Mouse (Mus musculus): Measurements from ENCODE around the gene Cmah. TPM values are rescaled to one million over a fixed set of nuclear protein-coding genes. Genes with fewer than 3 reads are reported as not detected.
A peak's percentile ranks its signal among the peaks of the same experiment; 100 is the strongest.

Gene Cmah
- polyA plus RNA-seq, 1 experiment from 2014 or later = 0.21 TPM

DNA sequence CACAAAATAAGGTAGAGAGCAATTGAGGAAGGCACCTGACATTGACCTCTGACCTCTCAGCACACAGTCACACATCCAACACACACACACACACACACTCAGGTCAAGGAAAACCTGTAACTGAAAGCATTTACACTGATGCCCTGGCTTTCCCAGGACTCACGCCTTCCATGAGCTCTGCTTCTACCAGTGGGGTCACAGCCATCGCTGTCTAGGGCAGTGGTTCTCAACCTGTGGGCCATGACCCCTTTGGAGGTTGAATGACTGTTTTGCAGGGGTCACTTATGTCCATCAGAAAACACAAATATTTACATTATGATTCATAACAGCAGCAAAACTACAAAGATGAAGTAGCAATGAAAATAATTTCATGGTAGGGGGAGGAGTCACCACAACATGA is 152.3 kb downstream of the Cmah start:
- H3K27ac ChIP-seq = no peak overlapping the region
- 94% methylated on average over 2 of the region's 2 CpGs for WGBS
- H3K27me3 ChIP-seq (ENCODE audit: insufficient read depth, poor library complexity, severe bottlenecking) = no peaks in the 10 kb centered on the region
- no peaks in the 10 kb centered on the region for H3K36me3 ChIP-seq
- H3K9me3 ChIP-seq = no peaks in the 10 kb centered on the region
- H3K4me3 ChIP-seq = no peak overlapping the region
- no peak for DNase-seq (ENCODE audit: low spot score)
- H3K4me1 ChIP-seq = peaks cover 33% of the 10 kb centered on the region

DNA sequence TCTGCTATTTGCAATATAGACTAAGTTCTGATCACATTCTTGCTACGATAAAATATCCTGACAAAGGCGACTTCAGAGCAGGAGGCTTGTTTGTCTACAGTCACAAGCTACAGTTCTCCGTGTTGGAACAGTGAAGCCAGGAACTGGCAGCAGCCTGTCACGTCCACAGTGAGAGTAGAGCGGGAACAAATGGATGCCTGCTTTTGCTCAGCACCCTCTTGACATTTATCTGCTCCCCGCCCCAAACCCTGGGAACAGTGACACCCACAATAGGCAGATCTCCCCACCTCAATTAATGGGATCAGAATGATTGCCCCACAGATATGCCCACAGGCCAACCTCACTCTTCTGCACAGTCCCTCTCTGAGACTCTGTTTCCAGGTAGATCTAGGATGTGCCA is 153.6 kb downstream of the Cmah start:
- H3K27me3 ChIP-seq (ENCODE audit: insufficient read depth, poor library complexity, severe bottlenecking) = no peaks in the 10 kb centered on the region
- peaks cover 33% of the 10 kb centered on the region for H3K4me1 ChIP-seq
- H3K36me3 ChIP-seq = no peaks in the 10 kb centered on the region
- WGBS = 44% methylated on average over 6 of the region's 6 CpGs
- no peak overlapping the region for H3K4me3 ChIP-seq
- H3K9me3 ChIP-seq = no peaks in the 10 kb centered on the region
- H3K27ac ChIP-seq = peak overlapping the region; percentile 52
- no peak for DNase-seq (ENCODE audit: low spot score)

DNA sequence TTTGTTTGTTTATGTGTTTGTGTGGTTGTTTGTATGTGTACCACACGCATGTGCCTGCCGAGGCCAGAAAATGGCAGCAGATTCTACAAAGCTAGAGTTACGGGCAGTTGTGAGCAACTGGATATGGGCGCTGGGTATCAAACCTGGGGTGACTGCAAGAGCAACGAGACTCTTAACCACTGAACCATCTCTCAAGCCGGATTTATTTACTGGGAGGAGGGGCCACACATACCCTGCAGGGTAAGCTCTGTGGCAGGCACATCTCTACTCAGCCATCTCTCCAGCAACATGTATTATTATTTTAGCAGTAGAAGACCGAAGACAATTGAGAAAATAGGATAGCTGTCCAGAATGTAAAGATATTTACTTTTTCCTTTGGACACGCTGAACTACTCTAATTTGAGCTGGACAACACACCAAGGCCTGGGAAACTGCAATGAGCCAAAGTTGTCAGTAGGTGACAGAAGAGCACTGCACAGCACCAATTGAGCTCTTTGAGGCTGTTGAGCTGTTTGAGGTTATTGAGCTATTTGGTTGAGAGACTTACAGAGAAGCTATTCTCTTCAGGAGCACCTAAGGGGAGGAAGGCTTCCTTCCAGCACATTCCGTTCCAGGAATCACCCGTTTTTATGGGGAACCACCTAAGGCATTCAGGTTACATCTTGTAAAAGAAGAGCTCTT is 154.6 kb downstream of the Cmah start:
- Histone ChIP-seq H3K36me3 (no peaks in the 10 kb centered on the region), H3K4me3 (no peak overlapping the region), H3K9me3 (no peaks in the 10 kb centered on the region), H3K4me1 (peaks cover 33% of the 10 kb centered on the region), H3K27me3 (ENCODE audit: insufficient read depth, poor library complexity, severe bottlenecking) (no peaks in the 10 kb centered on the region), H3K27ac (no peak overlapping the region)
- WGBS = 59% methylated on average over 10 of the region's 10 CpGs
- peak; percentile 82 for DNase-seq (ENCODE audit: low spot score)

DNA sequence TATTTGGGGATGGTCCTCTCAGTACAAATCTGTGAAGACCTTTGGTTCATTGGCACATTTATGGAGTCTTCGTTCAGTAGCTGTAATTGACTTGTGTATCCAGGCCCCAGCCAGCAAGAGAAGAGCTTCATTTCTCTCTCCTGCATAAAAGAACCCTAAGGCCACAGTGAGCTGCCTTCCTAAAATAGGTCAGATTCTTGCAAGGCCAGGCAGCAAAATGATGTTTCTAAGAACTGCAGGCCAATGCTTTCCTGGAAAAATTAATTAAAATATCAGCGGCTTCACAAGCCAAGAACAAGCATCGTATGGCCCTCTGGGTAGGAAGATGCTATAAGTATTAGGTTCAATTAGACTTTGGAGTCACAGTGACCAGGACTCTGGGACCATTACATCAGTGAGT is 156.5 kb downstream of the Cmah start:
- Histone ChIP-seq H3K4me1 (peaks cover 18% of the 10 kb centered on the region; the same call in 1 of the 2 replicates), H3K27ac (no peak overlapping the region), H3K36me3 (no peaks in the 10 kb centered on the region), H3K9me3 (no peaks in the 10 kb centered on the region), H3K4me3 (no peak overlapping the region), H3K27me3 (ENCODE audit: insufficient read depth, poor library complexity, severe bottlenecking) (no peaks in the 10 kb centered on the region)
- 88% methylated on average over 3 of the region's 3 CpGs for WGBS
- no peak for DNase-seq (ENCODE audit: low spot score)

DNA sequence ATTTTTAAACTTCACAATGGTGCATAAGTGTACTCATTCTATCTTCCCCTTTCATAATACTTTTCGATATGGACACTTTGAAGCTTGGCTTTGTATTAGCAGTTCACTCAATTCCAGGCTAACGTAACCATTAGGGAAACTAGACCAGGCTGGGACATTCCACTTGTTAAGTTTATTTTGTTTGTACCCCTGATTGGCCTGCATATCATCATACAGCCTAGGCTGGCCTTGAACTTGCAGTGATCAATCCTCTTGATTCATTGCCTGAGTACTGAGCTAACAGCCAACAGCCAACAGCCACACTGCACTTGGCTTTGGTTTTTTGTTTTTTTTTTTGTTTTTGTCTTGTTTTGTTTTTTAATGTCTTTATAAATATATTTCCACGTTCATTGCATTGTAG is 157.6 kb downstream of the Cmah start:
- 87% methylated on average over 3 of the region's 3 CpGs for WGBS
- no peak for DNase-seq (ENCODE audit: low spot score)
- Histone ChIP-seq H3K36me3 (no peaks in the 10 kb centered on the region), H3K9me3 (no peaks in the 10 kb centered on the region), H3K27ac (no peak overlapping the region), H3K4me3 (no peak overlapping the region), H3K27me3 (ENCODE audit: insufficient read depth, poor library complexity, severe bottlenecking) (no peaks in the 10 kb centered on the region), H3K4me1 (peaks cover 12% of the 10 kb centered on the region; the same call in 1 of the 2 replicates)

DNA sequence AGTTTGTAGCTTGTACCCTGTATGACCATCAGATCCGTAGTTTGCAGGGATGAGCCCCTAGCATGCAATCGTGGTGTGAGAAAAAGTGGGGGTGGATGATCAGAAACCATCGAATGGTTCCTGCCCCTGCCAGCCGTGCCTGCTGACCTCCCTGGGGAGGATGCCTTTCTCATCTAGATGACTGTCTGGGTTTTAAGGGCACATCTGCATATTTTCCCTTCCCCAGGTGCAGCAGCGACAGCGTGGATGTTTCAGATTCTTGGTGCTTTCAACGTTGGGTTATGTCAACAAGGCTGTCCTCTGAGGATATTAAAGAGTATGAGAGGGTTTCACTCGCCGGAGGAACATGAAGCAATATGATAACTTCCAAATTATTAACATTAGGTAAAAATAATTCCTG is 158.8 kb downstream of the Cmah start:
- H3K36me3 ChIP-seq = no peaks in the 10 kb centered on the region

DNA sequence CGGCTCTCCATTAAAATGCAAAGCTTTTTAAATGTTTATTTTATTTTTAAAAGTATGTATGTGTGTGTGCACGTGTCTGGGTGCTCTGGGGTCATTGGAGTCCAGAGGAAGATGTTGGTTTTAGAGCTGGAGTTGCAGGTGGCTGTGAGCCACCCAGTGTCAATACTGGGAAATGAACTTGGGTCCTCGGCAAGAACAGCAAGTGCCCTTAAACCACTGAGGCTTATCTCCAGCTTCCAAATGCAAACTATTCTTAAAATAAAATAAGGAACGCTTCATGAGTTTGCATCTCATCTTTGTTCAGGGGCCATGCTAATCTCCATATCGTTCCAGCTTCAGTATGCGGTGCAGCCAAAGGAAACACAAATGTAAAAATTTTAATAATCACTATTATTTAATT is 159.2 kb downstream of the Cmah start:
- DNase-seq (ENCODE audit: low spot score) = no peak
- no peak overlapping the region for H3K27ac ChIP-seq
- H3K4me3 ChIP-seq = no peak overlapping the region
- H3K27me3 ChIP-seq (ENCODE audit: insufficient read depth, poor library complexity, severe bottlenecking) = no peaks in the 10 kb centered on the region
- WGBS = 68% methylated on average over 6 of the region's 6 CpGs
- H3K9me3 ChIP-seq = no peaks in the 10 kb centered on the region
- H3K36me3 ChIP-seq = no peaks in the 10 kb centered on the region
- 0 out of 2 replicates have a peak, but pooled peaks cover 4% of the 10 kb centered on the region for H3K4me1 ChIP-seq

More for the DNA sequence above, 158.8 kb downstream of the Cmah start:
- DNase-seq (ENCODE audit: low spot score) = no peak
- Histone ChIP-seq H3K27me3 (ENCODE audit: insufficient read depth, poor library complexity, severe bottlenecking) (no peaks in the 10 kb centered on the region), H3K4me3 (no peak overlapping the region), H3K27ac (no peak overlapping the region), H3K4me1 (0 out of 2 replicates have a peak, but pooled peaks cover 6% of the 10 kb centered on the region), H3K9me3 (no peaks in the 10 kb centered on the region)
- WGBS = 71% methylated on average over 9 of the region's 9 CpGs

DNA sequence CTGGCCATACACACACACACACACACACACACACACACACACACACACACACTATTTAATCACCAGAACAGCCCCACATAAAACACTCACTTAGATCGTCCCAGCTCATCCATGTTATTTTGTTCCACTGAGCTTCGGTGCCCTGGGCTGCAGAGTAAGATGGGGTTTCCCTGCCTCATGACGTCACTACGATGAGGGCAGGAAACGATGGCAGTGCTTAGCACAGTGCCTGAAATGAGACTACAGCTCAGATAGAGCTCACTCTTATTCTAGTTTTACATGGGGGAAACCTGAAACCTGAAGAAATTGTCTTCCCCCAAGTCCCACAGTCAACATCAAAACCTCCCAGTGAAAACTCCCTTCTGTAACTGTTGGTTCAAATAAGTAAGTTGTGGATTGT is 159.9 kb downstream of the Cmah start:
- Histone ChIP-seq H3K36me3 (no peaks in the 10 kb centered on the region), H3K27me3 (ENCODE audit: insufficient read depth, poor library complexity, severe bottlenecking) (no peaks in the 10 kb centered on the region), H3K4me1 (0 out of 2 replicates have a peak, but pooled peaks cover 4% of the 10 kb centered on the region), H3K9me3 (no peaks in the 10 kb centered on the region), H3K4me3 (no peak overlapping the region), H3K27ac (no peak overlapping the region)
- DNase-seq (ENCODE audit: low spot score) = no peak
- WGBS = 86% methylated on average over 5 of the region's 5 CpGs

DNA sequence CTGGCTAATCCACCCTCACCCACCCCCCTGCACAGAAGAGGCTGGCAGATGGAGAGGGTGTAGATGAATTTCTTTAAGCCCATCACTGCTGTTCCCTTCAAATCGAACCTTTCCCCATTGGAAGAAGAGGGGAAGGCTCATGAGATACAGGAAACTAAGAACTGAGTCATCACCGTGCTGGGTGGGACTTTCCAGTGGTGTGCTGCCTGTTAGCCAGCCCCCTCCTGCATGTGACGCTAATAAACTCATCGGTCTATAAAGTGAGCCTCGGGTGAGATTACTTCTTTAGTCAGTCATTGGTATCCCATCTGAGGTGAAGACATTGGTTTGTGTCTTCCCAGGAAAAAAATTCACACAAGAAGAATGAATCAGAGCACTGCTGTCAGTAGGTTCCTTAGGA is 160.3 kb downstream of the Cmah start:
- peaks cover under 1% of the 10 kb centered on the region; the same call in 1 of the 2 replicates for H3K27me3 ChIP-seq (ENCODE audit: insufficient read depth, poor library complexity, severe bottlenecking)
- H3K4me3 ChIP-seq = no peak overlapping the region
- H3K4me1 ChIP-seq = 0 out of 2 replicates have a peak, but pooled peaks cover 4% of the 10 kb centered on the region
- no peak overlapping the region for H3K27ac ChIP-seq
- no peak for DNase-seq (ENCODE audit: low spot score)
- 80% methylated on average over 5 of the region's 5 CpGs for WGBS
- no peaks in the 10 kb centered on the region for H3K9me3 ChIP-seq
- H3K36me3 ChIP-seq = no peaks in the 10 kb centered on the region

DNA sequence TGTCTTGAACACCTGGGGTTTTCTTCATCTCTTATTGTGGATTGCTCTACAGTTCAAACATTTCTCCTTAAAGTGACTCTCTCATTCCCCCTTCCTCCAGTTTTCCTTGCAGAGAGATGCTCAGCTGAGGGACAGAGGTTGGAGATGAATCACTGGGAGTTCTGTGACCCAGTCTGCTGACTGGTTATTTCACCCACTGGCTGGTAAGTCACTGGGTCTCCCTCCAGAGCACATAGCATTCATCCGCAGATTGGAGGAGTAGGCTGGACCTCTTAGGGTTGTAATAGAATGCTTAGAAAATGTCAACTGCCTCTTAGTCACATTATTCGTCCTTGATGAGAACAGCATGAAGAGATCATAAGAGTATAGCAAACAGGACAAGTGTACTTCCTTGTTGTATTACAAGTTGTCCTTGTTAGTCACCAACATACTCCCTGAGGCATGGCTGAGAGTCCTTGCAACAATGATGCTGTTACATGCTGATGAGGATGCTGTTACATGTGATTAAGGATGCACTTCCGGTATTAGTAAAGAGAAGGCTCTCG is 161.4 kb downstream of the Cmah start:
- WGBS = 89% methylated on average over 4 of the region's 4 CpGs

DNA sequence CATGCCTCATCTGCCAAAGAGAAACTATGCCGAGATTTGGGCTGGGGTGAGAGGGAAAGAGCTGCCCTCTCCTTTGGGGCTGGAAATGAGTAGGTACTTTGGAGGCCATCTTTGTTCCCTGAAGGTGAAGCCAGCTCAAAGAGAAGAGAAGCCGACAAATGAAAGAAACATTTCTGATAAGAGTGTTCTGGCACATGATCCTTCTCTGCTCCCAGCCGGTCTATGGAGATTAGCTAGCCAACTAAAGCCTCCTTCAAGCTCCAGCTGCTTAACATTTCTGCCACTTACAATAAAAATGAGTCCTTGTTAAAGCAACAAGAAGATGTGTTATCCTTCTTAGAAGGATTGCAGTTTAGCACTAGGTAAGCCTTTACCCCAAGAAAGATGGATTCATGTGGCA is 162.3 kb downstream of the Cmah start:
- no peaks in the 10 kb centered on the region for H3K4me1 ChIP-seq
- no peak overlapping the region for H3K4me3 ChIP-seq
- DNase-seq (ENCODE audit: low spot score) = no peak
- H3K27me3 ChIP-seq (ENCODE audit: insufficient read depth, poor library complexity, severe bottlenecking) = peaks cover 14% of the 10 kb centered on the region; the same call in 1 of the 2 replicates
- no peaks in the 10 kb centered on the region for H3K36me3 ChIP-seq
- H3K27ac ChIP-seq = no peak overlapping the region
- H3K9me3 ChIP-seq = no peaks in the 10 kb centered on the region
- 64% methylated on average over 3 of the region's 3 CpGs for WGBS

More for the DNA sequence above, 161.4 kb downstream of the Cmah start:
- Histone ChIP-seq H3K27me3 (ENCODE audit: insufficient read depth, poor library complexity, severe bottlenecking) (peaks cover 10% of the 10 kb centered on the region; the same call in 1 of the 2 replicates), H3K36me3 (no peaks in the 10 kb centered on the region), H3K4me1 (0 out of 2 replicates have a peak, but pooled peaks cover 4% of the 10 kb centered on the region), H3K27ac (no peak overlapping the region), H3K9me3 (no peaks in the 10 kb centered on the region), H3K4me3 (no peak overlapping the region)
- DNase-seq (ENCODE audit: low spot score) = no peak

DNA sequence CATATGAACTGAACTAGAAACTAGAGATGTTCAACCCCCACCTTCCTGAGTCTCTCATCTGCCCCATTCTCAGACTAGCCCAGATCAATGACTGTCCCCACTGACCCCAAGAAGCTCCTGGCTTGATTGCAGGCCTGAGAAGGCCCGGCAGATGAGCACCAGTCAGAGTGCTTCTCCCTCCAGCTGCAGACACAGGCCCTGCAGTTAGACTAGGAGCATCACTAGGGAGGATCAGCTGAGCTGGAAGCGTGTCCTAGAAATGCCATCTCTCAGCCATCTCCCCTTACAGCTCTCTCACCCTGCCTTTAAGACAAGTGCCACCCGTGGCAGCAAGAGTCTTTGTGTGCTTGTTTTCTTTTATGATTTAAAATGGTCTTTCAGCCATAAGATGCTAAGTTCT is 162.8 kb downstream of the Cmah start:
- H3K4me1 ChIP-seq = no peaks in the 10 kb centered on the region
- H3K9me3 ChIP-seq = no peaks in the 10 kb centered on the region
- no peaks in the 10 kb centered on the region for H3K36me3 ChIP-seq
- WGBS = 71% methylated on average over 3 of the region's 3 CpGs
- DNase-seq (ENCODE audit: low spot score) = no peak
- H3K27ac ChIP-seq = no peak overlapping the region
- peaks cover 14% of the 10 kb centered on the region; the same call in 1 of the 2 replicates for H3K27me3 ChIP-seq (ENCODE audit: insufficient read depth, poor library complexity, severe bottlenecking)
- H3K4me3 ChIP-seq = no peak overlapping the region

DNA sequence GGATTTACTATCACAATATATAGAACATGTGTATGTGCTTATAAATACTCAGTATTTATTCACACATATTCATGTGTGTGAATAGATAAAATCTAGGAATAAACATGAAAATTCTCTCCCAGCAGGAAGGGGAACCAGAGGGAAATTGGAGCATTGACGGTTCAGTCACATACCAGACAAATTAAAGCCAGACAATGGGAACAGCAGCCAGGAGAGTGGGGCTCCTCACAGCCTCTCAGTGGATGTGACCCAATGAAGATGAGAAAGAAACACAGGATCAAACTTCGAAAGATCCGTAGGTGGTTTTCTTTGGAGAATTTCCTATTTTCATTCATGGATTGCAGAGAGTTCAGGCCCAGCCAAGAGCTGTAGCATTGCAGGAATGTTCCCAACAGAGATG is 163.9 kb downstream of the Cmah start:
- WGBS = 72% methylated on average over 3 of the region's 3 CpGs
- peak overlapping the region; percentile 9; the same call in 1 of the 2 replicates for H3K27ac ChIP-seq
- no peaks in the 10 kb centered on the region for H3K36me3 ChIP-seq
- no peak for DNase-seq (ENCODE audit: low spot score)
- no peak overlapping the region for H3K4me3 ChIP-seq
- H3K27me3 ChIP-seq (ENCODE audit: insufficient read depth, poor library complexity, severe bottlenecking) = peaks cover 14% of the 10 kb centered on the region; the same call in 1 of the 2 replicates
- H3K4me1 ChIP-seq = peaks cover 9% of the 10 kb centered on the region; the same call in 1 of the 2 replicates
- no peaks in the 10 kb centered on the region for H3K9me3 ChIP-seq
